Mouse (Mus musculus) spleen, adult 18-20 months (tissue): ENCODE data around the gene Dnah17.

Experiments
- DNase-seq, 2 experiments: peaks; one replicate each; pipeline ENCODE4 v3.0.0; 2022; ENCODE audit warnings: mixed read lengths in 2 of 2

Gene Dnah17

GRCm38 (mm10) chr11:118130534-118130933 lies at the start of gene Dnah17:
Dnah17 (minus strand) TSS chr11:118130634.
- DNase-seq = no peak

GRCm38 (mm10) chr11:118180199-118180598 lies 49.8 kb upstream of the Dnah17 start:
- DNase-seq = no peak

DNA sequence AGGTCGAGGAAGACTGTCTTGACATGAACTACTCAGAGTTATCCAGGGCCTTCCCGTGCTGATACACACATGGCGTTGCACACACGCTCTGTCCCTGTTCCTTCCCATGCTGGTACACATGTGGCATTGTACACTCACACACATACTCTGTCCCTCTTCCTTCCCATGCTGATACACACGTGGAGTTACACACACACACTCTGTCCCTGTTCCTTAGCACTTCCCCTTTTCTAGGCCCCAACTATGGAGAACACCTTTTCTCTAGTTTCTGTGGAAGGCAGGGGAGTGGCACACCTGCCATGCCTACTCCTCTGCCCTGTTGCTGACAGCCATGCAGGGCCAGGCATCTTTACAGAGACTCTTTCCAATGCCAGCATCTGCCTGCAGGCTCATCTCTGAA lies 47.8 kb upstream of the Dnah17 start:
- DNase-seq = no peak

DNA sequence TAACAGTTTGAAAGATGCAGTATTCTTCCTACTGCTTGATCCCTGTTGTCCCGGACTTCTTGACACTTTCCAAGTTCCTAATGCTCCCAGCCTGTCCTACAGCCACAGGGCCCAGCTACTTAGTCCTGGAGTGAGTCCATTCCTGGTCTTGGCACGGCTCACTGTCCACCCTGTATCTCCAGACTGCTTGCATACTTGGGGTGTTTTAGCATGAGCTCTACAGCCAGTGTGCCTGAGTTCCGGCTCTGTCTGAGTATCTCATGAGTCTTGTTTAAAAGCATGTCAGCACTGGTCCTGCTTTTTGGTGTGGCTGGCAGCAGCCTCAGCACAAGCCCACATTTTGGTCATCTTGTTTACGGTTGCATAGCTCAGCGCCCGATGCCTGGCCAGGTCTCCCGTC lies 44.3 kb upstream of the Dnah17 start:
- DNase-seq = no peak

GRCm38 (mm10) chr11:118172768-118173167 lies 42.3 kb upstream of the Dnah17 start:
- no peak for DNase-seq

DNA sequence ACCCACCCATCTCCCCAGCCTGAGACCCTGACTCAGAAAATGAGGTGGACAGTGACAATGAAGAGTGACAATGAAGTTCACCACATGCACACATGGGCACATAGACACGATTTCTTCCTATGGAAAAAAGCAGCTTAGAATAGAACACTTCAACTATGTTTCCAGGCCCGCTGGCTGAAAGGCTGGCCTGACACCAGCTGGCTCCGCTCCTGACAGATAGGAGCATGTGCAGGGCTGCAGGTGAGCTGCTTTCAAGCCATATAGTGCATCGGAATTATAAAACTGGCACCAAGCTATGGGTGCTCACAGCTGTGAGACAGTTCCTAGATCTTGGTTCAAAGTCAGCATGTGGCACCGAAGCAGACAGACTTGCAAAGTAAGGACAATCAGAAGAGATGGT lies 39.9 kb upstream of the Dnah17 start:
- DNase-seq = no peak

DNA sequence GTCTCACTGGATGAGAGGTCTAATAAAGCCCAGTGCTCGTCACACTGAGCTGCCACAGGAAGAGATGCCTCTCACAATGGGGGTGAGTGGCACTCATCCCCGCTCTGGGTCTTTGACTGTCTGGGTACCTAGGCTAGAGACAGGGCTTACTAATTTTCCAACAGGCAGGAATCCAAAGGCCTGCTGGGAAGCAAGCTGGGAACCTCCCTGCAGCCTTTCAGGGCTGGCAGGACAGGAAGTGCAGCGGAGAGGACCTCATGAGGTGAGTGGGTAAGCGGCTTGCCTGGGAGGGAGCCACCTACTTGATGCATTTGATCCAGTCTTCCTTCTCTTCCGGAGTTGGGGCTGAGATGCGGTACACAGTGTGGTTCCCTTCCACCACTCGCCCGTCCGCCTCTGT lies 38.3 kb upstream of the Dnah17 start:
- no peak for DNase-seq

GRCm38 (mm10) chr11:118166626-118167025 lies 36.2 kb upstream of the Dnah17 start:
- DNase-seq = no peak

- no peak for DNase-seq
Observed at GRCm38 (mm10) chr11:118165681-118166080, 35.2 kb upstream of the Dnah17 start.

DNA sequence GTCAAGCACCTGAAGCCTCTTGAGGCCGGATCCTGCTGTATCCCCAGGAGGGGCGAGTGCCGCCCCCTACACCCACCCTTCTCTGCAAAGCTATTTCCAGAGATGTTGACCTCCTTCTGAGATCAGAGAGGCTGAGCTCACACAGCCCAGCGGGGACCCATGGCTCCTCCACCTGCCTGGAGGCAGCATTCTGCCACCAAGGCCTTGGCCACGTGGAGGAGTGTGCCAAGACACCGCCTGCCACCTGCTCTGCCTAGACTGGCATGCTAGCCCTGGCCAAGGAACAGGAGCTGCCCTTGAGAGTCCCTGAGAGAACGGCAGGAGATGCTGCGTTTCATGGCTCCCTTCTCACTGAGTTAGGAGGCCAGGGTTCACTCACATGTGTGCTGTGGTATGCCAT lies 34.1 kb upstream of the Dnah17 start:
- DNase-seq = no peak

DNA sequence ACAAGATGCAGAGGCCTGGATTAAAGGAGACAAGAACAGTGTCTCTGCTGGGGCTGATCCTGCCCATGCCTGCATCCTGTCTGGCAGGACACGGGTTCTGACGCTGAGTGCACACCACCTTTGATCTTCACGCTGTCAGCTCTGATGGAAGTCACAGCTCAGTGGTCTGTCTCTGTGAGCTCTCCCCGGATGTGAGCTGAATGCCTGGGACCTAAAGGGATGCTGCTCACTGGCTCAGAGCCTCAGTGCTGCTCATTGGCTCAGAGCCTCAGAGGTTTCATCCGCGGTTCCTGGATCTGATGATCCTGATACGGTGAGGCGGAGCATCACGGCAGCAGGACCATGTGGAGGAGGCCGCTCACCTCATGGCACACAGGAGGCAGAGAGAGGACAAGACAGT lies 31.8 kb upstream of the Dnah17 start:
- DNase-seq = no peak

DNA sequence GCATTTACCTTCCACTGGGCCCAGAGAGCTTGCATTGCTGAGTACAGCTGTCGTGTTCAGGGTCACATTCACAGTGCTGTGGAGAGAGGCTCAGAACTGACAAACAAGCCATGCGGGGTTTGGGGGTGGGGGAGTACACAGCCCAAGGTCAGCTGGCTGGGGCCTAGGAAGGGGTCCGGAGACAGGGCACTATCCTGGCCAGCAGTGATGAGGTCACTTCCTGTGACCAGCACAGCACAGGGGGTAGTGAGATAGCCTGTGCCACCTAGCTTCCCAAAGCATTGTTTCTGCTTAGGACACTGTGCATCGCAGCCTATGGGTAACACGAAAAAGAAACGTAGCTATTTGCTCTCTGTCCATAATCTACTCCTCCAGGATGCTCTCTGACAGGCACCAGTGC lies 30.8 kb upstream of the Dnah17 start:
- DNase-seq = no peak

DNA sequence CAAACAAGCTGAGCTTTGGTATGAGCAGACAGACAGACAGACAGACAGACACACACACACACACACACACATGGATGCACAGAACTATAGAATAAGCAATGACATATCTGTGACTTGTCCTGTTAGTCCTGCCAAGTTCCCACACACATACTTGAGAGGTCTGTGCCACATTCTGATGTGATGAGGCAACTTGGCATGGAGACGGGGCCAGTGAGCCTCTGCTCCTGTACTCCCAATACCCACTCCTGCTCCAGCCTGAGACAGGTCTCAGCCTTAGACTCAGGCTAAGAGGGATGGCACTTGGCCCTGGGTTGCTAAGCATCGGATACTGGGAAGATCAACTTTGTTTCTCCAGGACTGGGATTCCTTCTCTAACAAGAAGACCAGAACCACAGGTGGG lies 30.3 kb upstream of the Dnah17 start:
- DNase-seq = no peak

GRCm38 (mm10) chr11:118158753-118159152 lies 28.3 kb upstream of the Dnah17 start:
- no peak for DNase-seq

DNA sequence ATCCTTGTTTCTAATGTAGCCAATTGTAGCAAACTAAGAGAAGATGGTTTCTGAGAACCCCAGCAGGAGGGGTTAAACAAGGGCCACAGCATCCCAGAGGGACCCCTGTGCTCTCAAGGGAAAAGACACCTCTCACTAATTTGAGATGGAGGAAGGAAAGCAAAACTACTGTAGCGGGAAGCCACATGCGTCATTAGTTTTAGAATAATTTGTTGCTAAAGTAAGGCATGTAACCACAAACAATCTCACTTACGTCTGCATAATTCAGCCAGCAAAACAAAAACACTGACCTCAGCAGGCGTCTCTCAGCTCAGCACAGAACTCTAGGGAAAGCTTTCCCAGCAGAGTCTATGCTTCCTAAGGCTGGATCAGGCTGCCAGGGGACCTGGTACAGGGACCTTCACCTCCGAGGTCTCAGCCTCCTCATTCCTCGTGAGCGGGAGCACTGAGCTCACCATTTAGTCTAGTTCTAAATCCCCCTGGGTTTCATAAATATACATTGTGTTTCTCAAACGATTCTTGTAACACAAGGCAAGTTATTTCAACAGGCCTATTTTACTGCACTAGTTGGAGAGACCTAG lies 26.1 kb upstream of the Dnah17 start:
- DNase-seq = peak; percentile 44 to 53

GRCm38 (mm10) chr11:118152964-118153363 lies 22.5 kb upstream of the Dnah17 start:
- DNase-seq = no peak

DNA sequence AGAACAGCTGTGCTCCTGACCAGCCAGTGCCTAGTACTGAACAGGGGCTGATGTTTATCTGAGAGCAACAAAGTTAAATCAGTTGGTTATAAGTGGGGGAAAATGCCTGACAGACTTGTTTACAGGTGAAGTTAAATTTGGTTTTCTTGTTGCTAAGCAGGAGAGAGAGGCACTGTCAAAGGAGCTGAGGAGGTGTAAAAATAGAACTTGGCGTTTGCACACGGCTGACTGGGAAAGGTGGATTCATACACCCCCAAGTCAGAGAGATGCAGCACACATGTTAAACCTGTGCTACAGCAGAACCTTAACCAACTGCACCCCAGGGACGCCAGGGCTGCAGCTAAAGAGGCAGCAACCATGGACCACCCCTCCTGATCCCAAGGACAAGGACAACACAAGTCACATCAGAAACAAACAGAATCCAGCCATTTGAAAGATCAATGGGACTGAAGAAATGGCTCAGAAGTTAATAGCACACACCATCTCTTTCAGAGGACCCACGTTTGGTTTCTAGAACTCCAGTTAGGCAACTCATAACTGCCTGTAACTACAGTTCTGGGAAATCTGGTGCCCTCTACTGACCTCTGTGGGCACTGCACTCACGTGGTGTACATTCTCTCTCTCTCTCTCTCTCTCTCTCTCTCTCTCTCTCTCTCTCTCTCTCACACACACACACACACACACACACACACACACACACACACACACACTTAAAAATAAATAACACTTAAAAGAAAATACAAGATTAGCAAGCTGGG lies 21.2 kb upstream of the Dnah17 start:
- DNase-seq = no peak

DNA sequence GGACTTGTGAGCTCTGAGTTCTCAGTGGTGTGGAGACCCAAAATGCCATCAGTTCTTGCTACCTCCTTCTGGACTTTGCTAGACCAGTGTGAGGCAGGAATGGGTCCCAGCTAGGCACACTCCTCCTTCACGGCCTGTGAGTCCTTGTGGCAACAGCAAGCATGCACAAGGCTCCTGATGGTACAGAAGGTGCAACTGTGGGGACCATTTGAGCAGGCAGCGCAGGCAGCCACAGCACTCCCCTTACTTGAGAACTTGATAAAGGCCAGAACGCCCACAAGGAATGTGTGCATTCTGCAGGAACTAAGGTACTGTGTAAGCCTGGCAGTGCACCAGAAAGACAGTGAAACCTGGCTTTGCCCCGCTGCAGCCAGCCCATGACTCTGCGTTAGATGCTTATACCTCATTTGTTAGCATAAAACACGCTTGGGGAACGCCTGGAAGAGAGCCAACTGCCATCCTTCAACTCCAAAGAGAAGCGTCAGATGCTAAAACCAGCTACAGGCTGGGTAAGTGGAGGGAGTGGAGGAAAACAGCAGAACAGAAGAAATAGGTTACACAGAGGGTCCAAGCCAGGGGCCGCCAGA lies 19.8 kb upstream of the Dnah17 start:
- DNase-seq = no peak

- no peak for DNase-seq
Observed at GRCm38 (mm10) chr11:118147877-118148637, 17.6 kb upstream of the Dnah17 start.

DNA sequence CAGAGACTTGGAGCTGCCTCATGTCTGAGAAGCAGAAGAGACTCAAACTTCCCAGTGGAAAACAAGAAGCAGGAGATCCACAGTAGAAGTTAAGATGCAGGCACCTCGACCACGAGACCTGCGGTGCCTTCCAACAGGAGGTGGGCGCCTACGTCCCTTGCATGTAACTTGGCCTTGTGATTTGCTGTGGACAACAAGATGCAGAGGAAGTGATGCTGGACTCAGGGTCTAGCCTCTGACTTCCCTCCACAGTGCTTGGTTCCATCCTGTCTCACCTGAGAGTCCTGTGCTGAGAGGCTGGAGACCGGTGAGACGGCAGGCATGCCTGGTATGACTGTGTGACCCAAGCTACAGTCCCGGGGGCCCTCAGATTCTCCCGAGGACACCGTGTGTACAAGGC lies 16.0 kb upstream of the Dnah17 start:
- DNase-seq = peak in 1 of 2 experiments; percentile 39

GRCm38 (mm10) chr11:118145771-118146351 lies 15.4 kb upstream of the Dnah17 start:
- peak; percentile 69 to 75 for DNase-seq

DNA sequence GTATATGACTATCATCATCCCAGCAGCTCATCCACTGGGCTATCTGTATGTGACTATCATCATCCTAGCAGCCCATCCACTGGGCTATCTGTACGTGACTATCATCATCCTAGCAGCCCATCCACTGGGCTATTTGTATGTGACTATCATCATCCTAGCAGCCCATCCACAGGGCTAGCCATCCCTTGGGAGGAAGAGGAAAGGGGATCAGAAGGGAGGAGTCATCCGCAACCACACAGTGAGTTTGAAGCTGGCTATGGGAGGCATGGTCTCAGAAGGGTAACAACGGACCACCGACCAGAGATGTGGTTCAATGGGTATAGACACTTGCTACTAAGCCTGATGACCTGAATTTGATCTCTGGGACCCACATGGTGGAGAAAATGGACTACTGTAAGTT lies 14.7 kb upstream of the Dnah17 start:
- DNase-seq = no peak

GRCm38 (mm10) chr11:118143731-118144130 lies 13.3 kb upstream of the Dnah17 start:
- DNase-seq = no peak
